Mouse (Mus musculus) v-Abl transformed pro-B cells (cell line): ENCODE results near the gene E130116L18Rik.
"Not testable (repeated sequence)": the region's sequence is repeated elsewhere in the genome, so short reads cannot be mapped to it uniquely, and the experiment has no call there.

Experiments used
- in situ Hi-C, 2 experiments: fragments of 400-800 bp; cut with MboI; formaldehyde crosslinking; loops; one replicate each; pipeline ENCODE4 v1.15.1; 2025; ENCODE audit not compliant: unreplicated experiment in 2 of 2

E130116L18Rik gene

DNA sequence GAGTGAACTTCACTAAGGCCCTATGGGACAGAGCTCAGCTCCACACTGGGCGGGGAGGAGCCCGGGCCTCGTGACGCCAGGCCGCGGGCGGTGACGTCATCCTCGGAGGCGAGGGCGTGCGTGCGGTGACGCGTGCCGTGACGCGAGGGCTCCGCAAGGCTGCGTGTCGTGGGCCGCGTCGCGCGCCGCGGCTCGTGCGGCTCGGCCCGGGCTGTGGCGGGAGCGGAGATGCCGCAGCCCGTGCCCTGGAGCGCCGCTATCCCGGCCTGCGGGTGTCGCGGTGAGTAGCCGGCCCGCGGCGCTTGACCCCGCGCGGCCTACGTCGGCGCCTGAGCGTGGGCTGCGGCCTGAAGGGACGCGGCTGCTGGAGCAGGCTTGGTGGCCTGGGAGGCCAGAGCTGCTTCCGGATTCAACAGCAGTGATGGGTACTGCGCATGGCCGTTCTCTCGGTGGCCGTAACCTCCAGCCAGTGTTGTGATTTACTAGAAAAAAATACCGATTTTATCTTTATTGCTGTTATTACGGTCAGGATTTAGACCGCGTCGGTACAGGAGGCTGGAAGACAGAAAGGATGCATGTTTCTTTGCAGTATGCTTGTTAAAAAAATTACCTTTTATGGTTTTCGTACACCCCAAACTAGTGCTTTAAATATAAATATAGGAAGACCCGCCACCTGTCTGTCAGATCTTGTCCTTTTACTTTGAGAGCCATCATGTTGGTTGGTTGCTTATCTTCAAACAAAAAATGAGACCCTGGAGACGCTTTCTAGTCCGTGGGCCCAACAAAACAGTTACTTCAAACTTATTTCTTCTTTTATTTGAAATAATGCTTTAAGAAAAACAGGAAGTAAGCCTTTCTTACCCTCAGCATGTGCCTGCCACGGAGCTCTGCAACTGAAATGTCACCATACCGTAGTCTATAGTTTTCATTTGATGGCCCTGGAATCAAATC is at the start of gene E130116L18Rik:
TSS of gene E130116L18Rik (minus strand) at position 402 of the 951 bp plus-strand sequence.
- in situ Hi-C loops: no loop called here

DNA sequence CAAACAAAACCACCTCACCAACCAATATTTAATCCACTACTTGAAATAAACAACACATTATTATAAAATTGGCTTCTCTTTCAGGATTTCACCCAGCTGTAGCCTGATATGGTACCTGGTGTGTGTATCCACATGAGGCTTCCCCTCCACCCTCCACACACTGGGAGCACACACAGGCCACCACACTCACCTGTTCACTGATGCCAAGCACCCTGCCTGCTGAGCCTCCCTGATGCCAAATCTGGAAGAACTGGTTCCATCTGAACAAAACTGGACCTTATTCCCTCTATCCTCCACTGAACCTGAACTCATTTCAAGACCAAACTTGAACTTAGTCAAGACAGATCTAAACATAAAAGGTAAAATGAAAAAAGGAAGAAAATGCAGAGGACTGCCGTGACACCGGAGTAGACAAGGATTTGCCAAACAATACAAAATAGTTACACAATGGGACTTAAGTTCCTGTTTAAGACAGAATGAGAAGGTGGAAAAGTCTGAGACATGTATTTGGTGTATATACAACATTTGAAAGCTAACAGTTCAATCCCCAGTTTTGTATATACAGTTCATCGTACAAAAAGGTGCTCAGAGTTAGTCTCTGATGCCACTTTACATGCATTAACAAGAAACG is 45.4 kb upstream of the E130116L18Rik start:
- in situ Hi-C loops: no loop called here

- in situ Hi-C loops: no loop called here
Measured at GRCm38 (mm10) chr5:25262266-25262665, 39.3 kb upstream of the E130116L18Rik start.

DNA sequence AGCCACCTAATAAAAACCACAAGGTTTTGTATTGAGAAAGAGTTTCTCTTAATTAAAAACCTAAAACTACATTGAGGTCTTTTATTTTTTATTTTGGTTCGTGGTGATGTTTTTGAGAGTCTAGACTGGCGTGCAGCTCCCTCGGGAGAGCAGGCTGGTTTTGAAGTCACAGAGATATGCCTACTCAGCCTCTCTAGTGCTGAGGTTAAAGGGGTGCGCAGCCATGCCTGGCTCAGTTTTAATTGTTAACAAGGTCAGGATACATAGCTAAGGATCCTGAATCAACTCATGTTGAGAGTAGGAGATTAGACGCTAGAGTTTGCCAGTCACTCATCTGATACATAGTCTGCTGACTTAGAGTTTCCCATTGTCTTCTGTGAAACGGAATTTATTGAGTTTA is 38.5 kb upstream of the E130116L18Rik start:
- in situ Hi-C loops: no loop called here

- in situ Hi-C loops: no loop called here
Measured at GRCm38 (mm10) chr5:25256686-25257085, 33.7 kb upstream of the E130116L18Rik start.

- in situ Hi-C loops: no loop called here
Measured at GRCm38 (mm10) chr5:25254491-25254890, 31.5 kb upstream of the E130116L18Rik start.

DNA sequence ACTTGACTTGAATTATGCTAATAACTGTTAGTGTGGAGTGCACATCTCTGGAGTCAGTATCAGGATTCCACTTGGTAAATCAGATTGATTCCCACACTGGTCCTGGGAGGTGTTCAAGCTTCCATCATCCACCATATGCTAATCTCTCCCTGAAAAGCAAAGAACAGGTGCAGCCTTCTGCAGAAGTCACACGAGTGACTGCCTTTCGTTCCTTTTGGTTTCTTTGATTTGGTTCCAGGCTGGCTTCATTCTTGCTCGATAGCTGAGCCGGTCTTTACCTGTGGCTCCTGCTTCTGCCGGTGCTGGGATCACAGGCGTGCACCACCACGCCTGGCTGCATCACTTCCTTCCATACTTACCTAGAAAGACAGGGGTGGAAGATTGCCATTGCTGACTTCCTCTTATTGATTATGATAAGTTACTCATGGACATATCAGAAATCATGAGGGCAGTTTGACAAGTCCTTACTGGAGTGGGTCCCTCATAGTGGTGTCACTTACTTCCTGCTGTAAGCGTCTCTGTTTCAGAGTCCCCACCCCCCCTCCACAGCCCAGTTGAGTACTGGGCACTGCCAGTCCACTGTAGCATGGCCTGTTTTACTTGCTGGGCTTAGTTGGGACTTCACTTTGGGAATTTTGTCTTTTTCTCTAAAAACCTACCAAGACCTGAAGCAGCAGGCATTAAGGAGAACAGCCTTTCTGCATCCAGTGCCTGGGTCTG is 30.0 kb upstream of the E130116L18Rik start:
- in situ Hi-C loops: no loop called here

DNA sequence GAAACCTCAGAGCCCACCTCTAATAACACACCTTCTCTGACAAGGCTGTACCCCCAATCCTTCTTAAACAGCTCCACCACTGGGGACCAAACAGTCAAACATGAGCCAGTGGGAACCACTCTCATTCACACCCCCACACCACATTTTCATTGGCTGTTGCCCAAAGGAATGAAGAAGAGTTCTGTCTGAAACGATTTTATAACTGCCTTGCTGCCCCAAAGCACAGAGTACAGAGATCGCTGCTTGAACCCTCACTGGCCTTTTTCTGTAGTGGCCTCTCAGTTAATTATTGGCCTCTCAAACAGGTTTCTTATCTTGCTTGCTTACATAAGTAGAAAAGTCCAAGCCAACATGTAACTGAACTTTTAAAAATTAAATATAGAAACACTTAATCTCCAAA is 29.5 kb upstream of the E130116L18Rik start:
- in situ Hi-C loops: no loop called here

DNA sequence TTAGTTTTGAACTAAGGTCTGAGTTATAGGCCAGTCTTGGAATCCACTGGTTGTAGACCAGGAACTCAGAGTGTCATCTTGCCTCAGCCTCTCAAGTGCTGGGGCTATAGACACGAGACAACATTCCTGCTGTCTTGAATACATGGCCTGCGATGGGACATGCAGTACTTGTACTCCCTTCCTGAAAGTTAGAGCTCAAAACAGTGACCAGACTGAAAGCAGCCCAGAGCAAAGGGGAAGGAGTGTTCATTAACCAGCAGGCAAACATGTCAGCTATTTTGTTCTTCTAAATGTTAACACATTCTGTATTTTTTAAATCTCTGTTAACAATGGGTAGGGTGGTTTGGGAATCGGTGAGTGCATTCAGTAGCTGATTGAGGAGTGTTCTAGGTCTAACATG is 24.1 kb upstream of the E130116L18Rik start:
- in situ Hi-C loops: no loop called here

GRCm38 (mm10) chr5:25246473-25246865 is 23.5 kb upstream of the E130116L18Rik start:
- in situ Hi-C loops: no loop called here

GRCm38 (mm10) chr5:25245806-25246472 is 23.0 kb upstream of the E130116L18Rik start:
- in situ Hi-C loops: no loop called here

- in situ Hi-C loops: no loop called here
Measured at GRCm38 (mm10) chr5:25243101-25243500, 20.1 kb upstream of the E130116L18Rik start.

- in situ Hi-C loops: not testable (repeated sequence)
Measured at GRCm38 (mm10) chr5:25224377-25224776, 1.4 kb upstream of the E130116L18Rik start.

DNA sequence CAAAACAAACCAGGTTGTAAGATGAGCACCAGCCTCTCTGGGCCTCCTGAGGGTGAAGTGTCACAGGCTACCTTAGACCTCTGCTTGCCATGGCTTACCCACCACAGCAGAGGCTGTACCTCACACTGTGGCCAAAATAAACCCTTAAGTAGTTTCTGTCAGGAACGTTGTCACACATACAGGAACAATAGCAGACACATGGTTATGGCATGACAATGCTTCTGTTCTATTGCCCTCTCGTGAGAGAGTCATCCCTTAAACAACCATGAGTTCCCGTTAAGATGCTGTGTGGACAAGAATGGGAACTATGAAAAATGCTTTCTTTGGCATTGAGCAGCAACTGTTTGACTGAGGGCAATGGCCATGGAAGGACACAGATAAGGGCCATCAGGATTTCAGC is 1.3 kb downstream of the E130116L18Rik start, which contains the start of gene Galnt11:
TSS of gene Galnt11 (plus strand) at position 301 of the 400 bp plus-strand sequence.
- in situ Hi-C loops: no loop called here

GRCm38 (mm10) chr5:25215006-25215405 is 7.9 kb downstream of the E130116L18Rik start:
- in situ Hi-C loops: no loop called here

- in situ Hi-C loops: not testable (repeated sequence)
Measured at GRCm38 (mm10) chr5:25213216-25213615, 9.7 kb downstream of the E130116L18Rik start.

DNA sequence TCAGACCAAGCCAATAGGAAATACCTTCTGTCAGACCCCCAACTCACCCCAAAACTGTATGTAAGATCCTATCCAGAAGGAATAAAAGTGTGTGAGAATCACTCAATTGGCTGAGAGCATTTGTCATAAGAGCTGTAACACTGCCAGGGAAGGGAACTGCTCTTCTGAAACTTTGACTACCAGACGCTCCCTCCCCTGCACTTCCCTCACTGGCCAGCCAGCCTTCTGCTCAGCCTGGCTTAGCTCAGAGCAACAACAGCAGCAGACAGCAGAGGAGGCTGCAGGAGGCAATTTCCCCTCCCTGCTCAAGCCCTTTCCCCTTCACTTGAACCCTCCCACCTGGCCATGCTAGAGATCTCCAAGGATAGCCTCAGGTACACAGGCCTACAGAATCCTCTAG is 11.1 kb downstream of the E130116L18Rik start:
- in situ Hi-C loops: no loop called here

- in situ Hi-C loops: no loop called here
Measured at GRCm38 (mm10) chr5:25190521-25190920, 32.4 kb downstream of the E130116L18Rik start.

- in situ Hi-C loops: loop anchor here in 1 of 2 experiments (10.0 kb wide), 2 partner anchors 164 to 636 kb away; no protein-coding TSS in a partner anchor
Measured at GRCm38 (mm10) chr5:25188802-25189201, 34.2 kb downstream of the E130116L18Rik start.

GRCm38 (mm10) chr5:25187727-25188126 is 35.2 kb downstream of the E130116L18Rik start:
- in situ Hi-C loops: loop anchor here in 1 of 2 experiments (10.0 kb wide), 2 partner anchors 163 to 637 kb away; no protein-coding TSS in a partner anchor
